In the genomic region with DNA sequence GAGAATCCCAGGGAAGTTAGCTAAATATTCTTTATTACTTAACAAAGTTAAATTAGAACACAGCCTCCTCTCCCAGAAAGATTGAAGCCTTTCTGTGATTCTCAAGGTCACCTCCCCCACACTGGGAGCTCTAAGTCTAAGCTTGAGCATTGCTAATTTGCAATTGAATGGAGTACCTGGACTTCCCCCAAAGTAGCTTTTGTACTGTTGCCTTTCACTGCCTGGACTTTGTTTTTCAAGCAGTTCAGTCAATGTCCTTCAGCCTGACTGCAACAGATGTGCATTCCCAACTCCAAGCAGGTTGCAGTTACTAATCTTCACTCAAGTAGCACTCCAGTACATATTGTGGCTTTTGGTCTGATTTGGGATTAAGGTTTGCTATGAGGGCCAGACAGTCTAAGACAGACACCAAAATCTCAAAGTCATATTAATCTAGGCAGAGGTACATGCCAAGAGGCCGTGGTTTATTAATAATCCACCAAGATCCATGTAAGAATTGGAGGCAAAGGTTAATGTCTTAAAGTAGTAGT, we compare ENCODE assay signal across 19 mouse cellular contexts.
"Had no signal": no experiment of that assay in that cellular context is flagged by ENCODE, and none has a peak within 500 bp of the region (broad histone marks: within the 10 kb centered on the region; RNA-seq: fewer than 3 reads in every experiment).

No protein-coding gene starts in this region.

- DNase-seq: left cerebral cortex, postnatal 4 days; lung, adult 18-20 months; lung, postnatal 10 days; lung, postnatal 36 days; retina, postnatal 1 day; thymus, adult 18-20 months; thymus, postnatal 36 days had no signal

- H3K4me3 ChIP-seq: limb, embryonic 12.5 days; limb, embryonic 15.5 days; liver, embryonic 12.5 days; liver, embryonic 15.5 days; lung, embryonic 15.5 days; megakaryocyte, embryonic 14.5 days; midbrain, embryonic 10.5 days; midbrain, embryonic 13.5 days; myocyte; neural tube, embryonic 13.5 days had no signal

- H3K27ac ChIP-seq: kidney, postnatal 0 days; limb, embryonic 12.5 days; limb, embryonic 15.5 days; liver, embryonic 12.5 days; liver, embryonic 15.5 days; lung, embryonic 15.5 days; midbrain, embryonic 10.5 days; midbrain, embryonic 13.5 days; neural tube, embryonic 13.5 days; stomach, postnatal 0 days had no signal

- H3K9ac ChIP-seq: limb, embryonic 12.5 days; limb, embryonic 15.5 days; liver, embryonic 12.5 days; liver, embryonic 15.5 days; lung, embryonic 15.5 days; midbrain, embryonic 13.5 days; neural tube, embryonic 13.5 days had no signal

- H3K27me3 ChIP-seq: limb, embryonic 12.5 days; limb, embryonic 15.5 days; liver, embryonic 12.5 days; liver, embryonic 15.5 days; lung, embryonic 15.5 days; megakaryocyte, embryonic 14.5 days; midbrain, embryonic 13.5 days; neural tube, embryonic 13.5 days had no signal

- H3K9me3 ChIP-seq: limb, embryonic 15.5 days; liver, embryonic 12.5 days; liver, embryonic 15.5 days; lung, embryonic 15.5 days; megakaryocyte, embryonic 14.5 days; neural tube, embryonic 13.5 days had no signal

- H3K36me3 ChIP-seq: limb, embryonic 12.5 days; limb, embryonic 15.5 days; liver, embryonic 12.5 days; liver, embryonic 15.5 days; lung, embryonic 15.5 days; midbrain, embryonic 10.5 days; midbrain, embryonic 13.5 days; neural tube, embryonic 13.5 days had no signal

- H3K4me1 ChIP-seq: limb, embryonic 12.5 days; limb, embryonic 15.5 days; liver, embryonic 12.5 days; liver, embryonic 15.5 days; lung, embryonic 15.5 days; megakaryocyte, embryonic 14.5 days; midbrain, embryonic 10.5 days; midbrain, embryonic 13.5 days; neural tube, embryonic 13.5 days had no signal
